Mouse (Mus musculus): ENCODE measurements at regions not wholly inside any gene's neighbourhood (a gene's known extent, or its start where the extent isn't known, plus 50 kb on each side); places are given as distances from the start of the nearest gene placed in this dataset.

- no peak overlapping the region for H3K27ac ChIP-seq (ENCODE audit: control insufficient read depth, insufficient read depth, low read depth, low read length)
- no peaks in the 10 kb centered on the region for H3K27me3 ChIP-seq (ENCODE audit: control insufficient read depth, insufficient read depth, low read length)
- no peak overlapping the region for H3K4me3 ChIP-seq (ENCODE audit: control insufficient read depth, low read depth, low read length)
- H3K36me3 ChIP-seq (ENCODE audit: control insufficient read depth, insufficient read depth, low read length): no peaks in the 10 kb centered on the region
- TF ChIP-seq CTCF (IDR thresholded peaks at IDR 0.05; ENCODE audit: control insufficient read depth, insufficient read depth, insufficient replicate concordance, low read depth, low read length): no peak
- no peaks in the 10 kb centered on the region for H3K4me1 ChIP-seq (ENCODE audit: control insufficient read depth, insufficient read depth, low read length)
These were observed 210.3 kb downstream of the Zpld1 start for GRCm38 (mm10) chr16:55087461-55087860.

GRCm38 (mm10) chr16:55076172-55076571, 221.6 kb downstream of the Zpld1 start:
- H3K4me3 ChIP-seq (ENCODE audit: control insufficient read depth, low read depth, low read length): no peak overlapping the region
- H3K27me3 ChIP-seq (ENCODE audit: control insufficient read depth, insufficient read depth, low read length): no peaks in the 10 kb centered on the region
- no peak for TF ChIP-seq POLR2A (IDR thresholded peaks at IDR 0.05; ENCODE audit: control insufficient read depth, low read depth, low read length)
- no peak for TF ChIP-seq CTCF (IDR thresholded peaks at IDR 0.05; ENCODE audit: control insufficient read depth, insufficient read depth, insufficient replicate concordance, low read depth, low read length)
- H3K36me3 ChIP-seq (ENCODE audit: control insufficient read depth, insufficient read depth, low read length): no peaks in the 10 kb centered on the region
- no peaks in the 10 kb centered on the region for H3K4me1 ChIP-seq (ENCODE audit: control insufficient read depth, insufficient read depth, low read length)
- no peak overlapping the region for H3K27ac ChIP-seq (ENCODE audit: control insufficient read depth, insufficient read depth, low read depth, low read length)

- Histone ChIP-seq H3K4me3 (ENCODE audit: control insufficient read depth, low read depth, low read length) (no peak overlapping the region), H3K4me1 (ENCODE audit: control insufficient read depth, insufficient read depth, low read length) (no peaks in the 10 kb centered on the region), H3K27me3 (ENCODE audit: control insufficient read depth, insufficient read depth, low read length) (no peaks in the 10 kb centered on the region), H3K27ac (ENCODE audit: control insufficient read depth, insufficient read depth, low read depth, low read length) (no peak overlapping the region), H3K36me3 (ENCODE audit: control insufficient read depth, insufficient read depth, low read length) (no peaks in the 10 kb centered on the region)
- no peak for TF ChIP-seq POLR2A (IDR thresholded peaks at IDR 0.05; ENCODE audit: control insufficient read depth, low read depth, low read length)
- no peak for TF ChIP-seq CTCF (IDR thresholded peaks at IDR 0.05; ENCODE audit: control insufficient read depth, insufficient read depth, insufficient replicate concordance, low read depth, low read length)
These were observed 258.0 kb downstream of the Zpld1 start for GRCm38 (mm10) chr16:55039777-55040176.

GRCm38 (mm10) chr16:55001661-55002289, 296.0 kb downstream of the Zpld1 start:
- Histone ChIP-seq H3K27me3 (ENCODE audit: control insufficient read depth, insufficient read depth, low read length) (no peaks in the 10 kb centered on the region), H3K4me3 (ENCODE audit: control insufficient read depth, low read depth, low read length) (no peak overlapping the region), H3K27ac (ENCODE audit: control insufficient read depth, insufficient read depth, low read depth, low read length) (no peak overlapping the region), H3K36me3 (ENCODE audit: control insufficient read depth, insufficient read depth, low read length) (no peaks in the 10 kb centered on the region), H3K4me1 (ENCODE audit: control insufficient read depth, insufficient read depth, low read length) (no peaks in the 10 kb centered on the region)
- TF ChIP-seq POLR2A (IDR thresholded peaks at IDR 0.05; ENCODE audit: control insufficient read depth, low read depth, low read length) (no peak), CTCF (IDR thresholded peaks at IDR 0.05; ENCODE audit: control insufficient read depth, insufficient read depth, insufficient replicate concordance, low read depth, low read length) (no peak)

- H3K27ac ChIP-seq (ENCODE audit: control insufficient read depth, insufficient read depth, low read depth, low read length): no peak overlapping the region
- TF ChIP-seq POLR2A (IDR thresholded peaks at IDR 0.05; ENCODE audit: control insufficient read depth, low read depth, low read length) (no peak), CTCF (IDR thresholded peaks at IDR 0.05; ENCODE audit: control insufficient read depth, insufficient read depth, insufficient replicate concordance, low read depth, low read length) (no peak)
- no peaks in the 10 kb centered on the region for H3K27me3 ChIP-seq (ENCODE audit: control insufficient read depth, insufficient read depth, low read length)
- no peaks in the 10 kb centered on the region for H3K36me3 ChIP-seq (ENCODE audit: control insufficient read depth, insufficient read depth, low read length)
- H3K4me3 ChIP-seq (ENCODE audit: control insufficient read depth, low read depth, low read length): no peak overlapping the region
- no peaks in the 10 kb centered on the region for H3K4me1 ChIP-seq (ENCODE audit: control insufficient read depth, insufficient read depth, low read length)
These were observed 306.1 kb downstream of the Zpld1 start for GRCm38 (mm10) chr16:54991595-54992240.

- H3K36me3 ChIP-seq (ENCODE audit: control insufficient read depth, insufficient read depth, low read length): no peaks in the 10 kb centered on the region
- peaks cover 5% of the 10 kb centered on the region for H3K4me1 ChIP-seq (ENCODE audit: control insufficient read depth, insufficient read depth, low read length)
- TF ChIP-seq POLR2A (IDR thresholded peaks at IDR 0.05; ENCODE audit: control insufficient read depth, low read depth, low read length) (no peak), CTCF (IDR thresholded peaks at IDR 0.05; ENCODE audit: control insufficient read depth, insufficient read depth, insufficient replicate concordance, low read depth, low read length) (peak; percentile 74)
- H3K27ac ChIP-seq (ENCODE audit: control insufficient read depth, insufficient read depth, low read depth, low read length): no peak overlapping the region
- peak overlapping the region; percentile 25; the same call in 1 of the 2 replicates for H3K4me3 ChIP-seq (ENCODE audit: control insufficient read depth, low read depth, low read length)
- H3K27me3 ChIP-seq (ENCODE audit: control insufficient read depth, insufficient read depth, low read length): no peaks in the 10 kb centered on the region
These were observed 314.0 kb downstream of the Zpld1 start for GRCm38 (mm10) chr16:54983759-54984218.

- Histone ChIP-seq H3K4me1 (ENCODE audit: control insufficient read depth, insufficient read depth, low read length) (no peaks in the 10 kb centered on the region), H3K36me3 (ENCODE audit: control insufficient read depth, insufficient read depth, low read length) (no peaks in the 10 kb centered on the region), H3K27ac (ENCODE audit: control insufficient read depth, insufficient read depth, low read depth, low read length) (no peak overlapping the region), H3K4me3 (ENCODE audit: control insufficient read depth, low read depth, low read length) (no peak overlapping the region), H3K27me3 (ENCODE audit: control insufficient read depth, insufficient read depth, low read length) (no peaks in the 10 kb centered on the region)
- no peak for TF ChIP-seq CTCF (IDR thresholded peaks at IDR 0.05; ENCODE audit: control insufficient read depth, insufficient read depth, insufficient replicate concordance, low read depth, low read length)
These were observed 327.4 kb downstream of the Zpld1 start for GRCm38 (mm10) chr16:54970356-54970755.

Measured in testis, adult 2 months (tissue).